Mouse (Mus musculus): ENCODE measurements at regions not wholly inside any gene's neighbourhood (a gene's known extent, or its start where the extent isn't known, plus 50 kb on each side); places are given as distances from the start of the nearest gene placed in this dataset.

GRCm38 (mm10) chrX:57711914-57712313, 208.4 kb upstream of the Gpr101 start:
- Histone ChIP-seq H3K27me3 (no peaks in the 10 kb centered on the region), H3K27ac (replicated peaks) (no peak overlapping the region), H3K9me3 (no peaks in the 10 kb centered on the region), H3K36me3 (no peaks in the 10 kb centered on the region), H3K4me1 (replicated peaks) (no peaks in the 10 kb centered on the region), H3K4me3 (no peak overlapping the region), H3K4me2 (no peak overlapping the region), H3K9ac (no peak overlapping the region)
- 46% methylated on average over 6 of the region's 6 CpGs for WGBS
- ATAC-seq (ENCODE audit: low FRiP score, low read depth): no peak

DNA sequence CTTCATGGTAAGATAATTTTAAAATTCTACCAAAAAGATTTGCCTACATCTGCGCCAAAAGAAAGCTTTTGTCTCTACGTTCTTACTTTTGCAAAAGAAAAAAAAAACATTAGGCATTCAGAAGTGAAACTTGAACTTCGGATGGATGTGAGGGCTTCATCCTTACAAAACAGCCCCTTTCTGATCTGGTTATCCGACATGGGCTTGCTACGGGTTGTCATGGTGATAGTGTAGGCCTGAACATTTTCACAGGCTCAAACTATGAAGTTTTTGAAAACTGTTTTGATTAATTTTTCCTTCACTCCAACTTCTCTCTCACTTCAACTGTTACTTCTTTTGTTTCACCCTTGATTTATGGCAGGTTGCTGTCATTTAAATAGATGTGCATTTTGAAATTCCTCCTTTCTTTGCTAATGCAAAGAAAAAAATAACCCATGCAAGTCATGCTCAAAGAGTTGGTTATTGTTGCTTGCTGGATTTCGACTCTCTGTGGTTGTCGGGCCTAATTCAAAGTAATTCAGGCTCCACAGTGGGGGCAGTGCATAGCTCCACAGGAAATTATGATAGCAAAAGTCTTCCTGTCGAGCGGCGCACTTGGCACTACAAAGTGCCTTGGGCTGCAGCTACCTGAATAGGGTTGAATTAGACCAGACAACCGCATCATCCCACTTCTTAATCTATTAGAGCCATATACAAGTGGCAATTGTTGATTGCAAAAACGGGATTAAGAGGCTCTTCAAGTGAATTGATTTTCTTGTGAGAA, 205.7 kb upstream of the Gpr101 start:
- Histone ChIP-seq H3K36me3 (no peaks in the 10 kb centered on the region), H3K27ac (replicated peaks) (no peak overlapping the region), H3K9me3 (no peaks in the 10 kb centered on the region), H3K9ac (no peak overlapping the region), H3K4me3 (no peak overlapping the region), H3K4me1 (replicated peaks) (no peaks in the 10 kb centered on the region), H3K4me2 (0 out of 2 replicates have a peak overlapping the region, but pooled peaks have one; percentile 17), H3K27me3 (no peaks in the 10 kb centered on the region)
- 45% methylated on average over 12 of the region's 12 CpGs for WGBS
- ATAC-seq (ENCODE audit: low FRiP score, low read depth): no peak

DNA sequence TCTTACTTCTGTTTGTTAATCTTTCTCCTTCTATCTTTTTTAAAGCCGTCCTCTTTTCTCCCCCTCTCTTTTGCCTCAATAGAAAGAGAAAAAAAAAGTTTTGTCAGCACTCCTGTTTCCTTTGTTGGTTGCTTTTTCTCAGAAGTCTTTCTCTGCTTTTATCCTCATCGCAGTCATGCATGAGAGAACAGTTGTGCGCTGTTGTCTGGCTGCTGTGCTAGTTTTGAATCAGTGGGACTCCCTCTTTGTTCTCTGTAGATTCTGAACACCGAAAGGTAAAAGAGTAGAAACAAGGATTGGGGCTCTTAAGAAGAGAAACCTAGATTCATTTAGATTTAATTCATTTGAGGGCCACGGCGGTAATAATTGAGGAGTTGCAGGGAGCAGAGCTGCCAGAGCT, 204.9 kb upstream of the Gpr101 start:
- WGBS: 43% methylated on average over 6 of the region's 6 CpGs
- no peak overlapping the region for H3K9ac ChIP-seq
- no peak overlapping the region for H3K4me3 ChIP-seq
- no peaks in the 10 kb centered on the region for H3K36me3 ChIP-seq
- H3K27me3 ChIP-seq: no peaks in the 10 kb centered on the region
- no peak overlapping the region for H3K27ac ChIP-seq (replicated peaks)
- no peaks in the 10 kb centered on the region for H3K4me1 ChIP-seq (replicated peaks)
- 0 out of 2 replicates have a peak overlapping the region, but pooled peaks have one; percentile 17 for H3K4me2 ChIP-seq
- no peak for ATAC-seq (ENCODE audit: low FRiP score, low read depth)
- no peaks in the 10 kb centered on the region for H3K9me3 ChIP-seq

DNA sequence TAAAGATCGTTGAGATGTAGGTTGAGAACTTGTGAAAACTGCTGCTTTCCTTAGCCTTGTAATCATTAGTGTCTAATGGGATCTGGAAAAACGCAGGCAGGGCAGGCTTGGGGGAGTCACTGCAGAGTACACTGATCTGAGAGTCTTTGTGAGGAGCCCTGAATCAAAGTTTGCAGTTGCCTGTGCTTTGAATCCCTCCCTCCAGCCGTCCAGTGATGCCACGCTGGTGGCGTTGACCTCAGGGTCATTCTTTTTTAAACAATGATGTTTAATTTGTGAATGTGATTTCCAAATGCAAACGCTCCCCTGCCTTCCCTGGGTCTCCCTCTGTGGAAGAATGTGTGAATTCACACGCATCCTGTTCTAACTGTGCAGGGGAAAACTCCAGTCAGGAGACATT, 204.4 kb upstream of the Gpr101 start:
- WGBS: 28% methylated on average over 7 of the region's 7 CpGs
- no peaks in the 10 kb centered on the region for H3K4me1 ChIP-seq (replicated peaks)
- H3K27ac ChIP-seq (replicated peaks): no peak overlapping the region
- ATAC-seq (ENCODE audit: low FRiP score, low read depth): no peak
- H3K4me3 ChIP-seq: no peak overlapping the region
- no peaks in the 10 kb centered on the region for H3K9me3 ChIP-seq
- H3K9ac ChIP-seq: no peak overlapping the region
- no peak overlapping the region for H3K4me2 ChIP-seq
- H3K36me3 ChIP-seq: no peaks in the 10 kb centered on the region
- H3K27me3 ChIP-seq: no peaks in the 10 kb centered on the region

DNA sequence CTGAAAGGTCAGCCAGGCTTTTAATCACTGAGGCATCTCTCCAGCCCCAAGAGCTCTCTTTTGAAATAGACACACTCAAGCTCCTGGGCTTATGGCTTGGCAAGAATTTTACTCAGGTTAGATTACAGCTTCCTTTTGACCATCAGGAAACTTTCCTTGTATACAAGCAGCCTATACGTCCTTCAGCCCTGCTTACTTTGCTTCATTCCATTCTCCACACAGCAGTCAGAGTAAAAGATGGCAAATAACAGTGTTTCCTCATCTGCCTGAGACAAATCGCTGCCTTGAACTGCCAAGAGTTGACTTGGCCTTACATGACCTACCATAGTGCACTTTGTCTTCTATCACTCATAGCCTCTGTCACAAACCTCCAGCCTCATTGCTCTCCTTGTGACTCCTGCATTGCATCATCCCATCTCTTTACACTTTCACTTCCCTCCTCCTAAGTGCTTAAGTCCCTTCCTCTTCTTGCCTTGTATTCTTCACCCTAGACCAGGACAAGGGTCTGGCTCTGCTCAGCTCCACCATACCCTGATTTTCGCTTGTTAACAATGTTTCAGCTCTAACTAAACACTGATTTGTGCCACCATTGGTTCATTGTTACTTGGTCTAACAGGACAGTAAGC, 203.2 kb upstream of the Gpr101 start:
- Histone ChIP-seq H3K27ac (replicated peaks) (no peak overlapping the region), H3K4me1 (replicated peaks) (no peaks in the 10 kb centered on the region), H3K4me2 (no peak overlapping the region), H3K27me3 (no peaks in the 10 kb centered on the region), H3K9ac (no peak overlapping the region), H3K9me3 (no peaks in the 10 kb centered on the region), H3K36me3 (no peaks in the 10 kb centered on the region), H3K4me3 (no peak overlapping the region)
- 85% methylated on average over 3 of the region's 3 CpGs for WGBS
- no peak for ATAC-seq (ENCODE audit: low FRiP score, low read depth)

DNA sequence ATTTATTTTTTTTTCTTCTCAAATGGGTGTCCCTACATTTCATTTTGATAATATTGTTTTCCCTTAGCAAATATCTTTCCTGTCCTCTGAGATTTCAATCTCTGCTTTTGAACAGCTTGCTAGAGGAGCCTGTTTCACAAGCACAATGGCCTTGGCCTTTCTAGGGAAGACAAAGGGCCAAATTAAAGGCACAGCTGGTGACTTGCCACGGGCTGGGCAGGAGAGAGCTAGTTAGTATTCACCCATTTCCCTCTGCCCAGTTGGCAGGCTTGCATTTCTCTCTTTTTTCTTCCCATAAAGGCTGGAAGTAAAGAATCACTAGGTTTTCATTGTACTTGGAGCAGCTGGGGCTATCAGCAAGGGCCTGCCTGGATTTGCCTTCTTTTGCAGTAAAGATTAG, 188.9 kb upstream of the Gpr101 start:
- no peak overlapping the region for H3K9ac ChIP-seq
- WGBS: 25% methylated on average over 1 of the region's 1 CpGs
- H3K4me3 ChIP-seq: no peak overlapping the region
- H3K36me3 ChIP-seq: no peaks in the 10 kb centered on the region
- H3K4me2 ChIP-seq: no peak overlapping the region
- no peak for ATAC-seq (ENCODE audit: low FRiP score, low read depth)
- H3K9me3 ChIP-seq: no peaks in the 10 kb centered on the region
- no peak overlapping the region for H3K27ac ChIP-seq (replicated peaks)
- no peaks in the 10 kb centered on the region for H3K4me1 ChIP-seq (replicated peaks)
- no peaks in the 10 kb centered on the region for H3K27me3 ChIP-seq

DNA sequence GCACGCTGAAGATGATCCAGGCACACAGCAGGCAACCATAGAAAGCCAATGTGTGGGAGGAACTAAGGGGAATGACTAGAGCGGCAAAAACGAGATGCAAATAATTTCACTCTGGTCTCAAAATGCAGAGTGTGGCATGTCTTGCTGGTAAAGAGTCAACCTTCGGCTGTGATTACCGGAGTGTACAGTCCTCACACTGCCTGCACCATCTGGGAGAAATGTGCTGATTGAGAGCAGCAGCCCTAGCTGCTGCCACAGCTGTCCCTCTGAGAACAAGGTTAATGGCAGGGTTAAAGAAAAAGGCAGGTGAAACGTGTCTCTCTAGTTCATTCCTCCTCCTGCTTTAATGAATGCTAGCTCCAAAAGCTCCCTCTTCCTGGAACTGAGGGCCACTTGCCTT, 173.2 kb upstream of the Gpr101 start:
- no peaks in the 10 kb centered on the region for H3K36me3 ChIP-seq
- H3K4me3 ChIP-seq: no peak overlapping the region
- 58% methylated on average over 6 of the region's 6 CpGs for WGBS
- H3K9me3 ChIP-seq: no peaks in the 10 kb centered on the region
- no peak for ATAC-seq (ENCODE audit: low FRiP score, low read depth)
- H3K27ac ChIP-seq (replicated peaks): no peak overlapping the region
- H3K4me2 ChIP-seq: no peak overlapping the region
- H3K9ac ChIP-seq: no peak overlapping the region
- no peaks in the 10 kb centered on the region for H3K4me1 ChIP-seq (replicated peaks)
- no peaks in the 10 kb centered on the region for H3K27me3 ChIP-seq

- Histone ChIP-seq H3K36me3 (no peaks in the 10 kb centered on the region), H3K27me3 (no peaks in the 10 kb centered on the region), H3K4me3 (no peak overlapping the region), H3K4me2 (no peak overlapping the region), H3K9ac (no peak overlapping the region), H3K9me3 (no peaks in the 10 kb centered on the region), H3K4me1 (replicated peaks) (no peaks in the 10 kb centered on the region), H3K27ac (replicated peaks) (no peak overlapping the region)
- ATAC-seq (ENCODE audit: low FRiP score, low read depth): no peak; the same call in 1 of the 2 replicates
- 19% methylated on average over 6 of the region's 6 CpGs for WGBS
Measured at GRCm38 (mm10) chrX:57674955-57675354, 171.4 kb upstream of the Gpr101 start.

GRCm38 (mm10) chrX:57659571-57659970, 156.0 kb upstream of the Gpr101 start:
- 72% methylated on average over 3 of the region's 3 CpGs for WGBS
- H3K27ac ChIP-seq (replicated peaks): no peak overlapping the region
- no peaks in the 10 kb centered on the region for H3K4me1 ChIP-seq (replicated peaks)
- H3K36me3 ChIP-seq: no peaks in the 10 kb centered on the region
- no peak for ATAC-seq (ENCODE audit: low FRiP score, low read depth)
- H3K4me2 ChIP-seq: no peak overlapping the region
- H3K9ac ChIP-seq: no peak overlapping the region
- no peaks in the 10 kb centered on the region for H3K9me3 ChIP-seq
- no peak overlapping the region for H3K4me3 ChIP-seq
- no peaks in the 10 kb centered on the region for H3K27me3 ChIP-seq

GRCm38 (mm10) chrX:57656035-57656434, 152.5 kb upstream of the Gpr101 start:
- no peak overlapping the region for H3K4me2 ChIP-seq
- no peaks in the 10 kb centered on the region for H3K27me3 ChIP-seq
- ATAC-seq (ENCODE audit: low FRiP score, low read depth): no peak
- WGBS: 32% methylated on average over 2 of the region's 2 CpGs
- H3K36me3 ChIP-seq: no peaks in the 10 kb centered on the region
- H3K4me1 ChIP-seq (replicated peaks): no peaks in the 10 kb centered on the region
- no peak overlapping the region for H3K9ac ChIP-seq
- no peaks in the 10 kb centered on the region for H3K9me3 ChIP-seq
- no peak overlapping the region for H3K4me3 ChIP-seq
- no peak overlapping the region for H3K27ac ChIP-seq (replicated peaks)

DNA sequence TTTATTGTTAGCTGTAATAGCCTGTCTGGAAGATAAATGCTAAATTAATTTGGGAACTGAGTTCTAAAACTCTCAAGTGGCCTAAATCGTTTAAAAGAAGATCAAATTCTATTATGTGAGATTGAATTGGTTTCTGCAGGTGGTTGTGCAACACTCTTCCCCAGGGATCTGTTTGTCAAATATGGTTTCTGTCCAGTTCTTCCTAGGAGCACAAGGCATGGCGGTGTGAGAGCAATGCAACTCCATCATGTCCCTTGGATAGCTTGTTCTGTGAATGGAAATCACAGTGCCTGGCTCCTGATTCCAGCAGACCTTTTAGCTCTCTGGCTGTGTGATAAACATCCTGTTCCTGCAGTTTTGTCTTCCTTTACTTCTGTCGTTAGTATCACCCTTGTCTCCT, 151.9 kb upstream of the Gpr101 start:
- H3K36me3 ChIP-seq: no peaks in the 10 kb centered on the region
- no peak overlapping the region for H3K27ac ChIP-seq (replicated peaks)
- no peak overlapping the region for H3K4me3 ChIP-seq
- H3K9ac ChIP-seq: no peak overlapping the region
- 0 out of 2 replicates have a peak, but pooled peaks have one; percentile 54 for ATAC-seq (ENCODE audit: low FRiP score, low read depth)
- no peaks in the 10 kb centered on the region for H3K27me3 ChIP-seq
- no peak overlapping the region for H3K4me2 ChIP-seq
- H3K4me1 ChIP-seq (replicated peaks): no peaks in the 10 kb centered on the region
- WGBS: 28% methylated on average over 3 of the region's 3 CpGs
- no peaks in the 10 kb centered on the region for H3K9me3 ChIP-seq

Measured in hindbrain, embryonic 15.5 days (tissue).